Mouse (Mus musculus): Measurements from ENCODE around the gene Dbn1.
"Not testable (repeated sequence)": the region's sequence is repeated elsewhere in the genome, so short reads cannot be mapped to it uniquely, and the experiment has no call there.

Dbn1 gene

GRCm38 (mm10) chr13:55451785-55452549, 35.9 kb downstream of the Dbn1 start:
- in situ Hi-C loops (cut with MboI, MseI), result no loop called here

- in situ Hi-C loops (cut with MboI, MseI), result no loop called here
Observed at GRCm38 (mm10) chr13:55451296-55451695, 36.6 kb downstream of the Dbn1 start.

- in situ Hi-C loops (cut with MboI, MseI), result no loop called here
Observed at GRCm38 (mm10) chr13:55450511-55450980, 37.4 kb downstream of the Dbn1 start.

- in situ Hi-C loops (cut with MboI, MseI), result loop anchor here in 1 of 2 experiments (10.0 kb wide), 1 partner anchor 755 kb away; the partner anchor contains the start of gene Rnf44
Observed at GRCm38 (mm10) chr13:55449679-55450441, 38.1 kb downstream of the Dbn1 start.

GRCm38 (mm10) chr13:55449205-55449604, 38.7 kb downstream of the Dbn1 start:
- in situ Hi-C loops (cut with MboI, MseI), result loop anchor here in 1 of 2 experiments (10.0 kb wide), 1 partner anchor 754 kb away; the partner anchor contains the start of gene Rnf44

GRCm38 (mm10) chr13:55448131-55448530, 39.8 kb downstream of the Dbn1 start:
- in situ Hi-C loops (cut with MboI, MseI), result loop anchor here in 1 of 2 experiments (10.0 kb wide), 1 partner anchor 753 kb away; the partner anchor contains the start of gene Rnf44

GRCm38 (mm10) chr13:55447543-55447943, 40.4 kb downstream of the Dbn1 start:
- in situ Hi-C loops (cut with MboI, MseI), result loop anchor here in 1 of 2 experiments (10.0 kb wide), 1 partner anchor 753 kb away; the partner anchor contains the start of gene Rnf44

- in situ Hi-C loops (cut with MboI, MseI), result loop anchor here in 1 of 2 experiments (10.0 kb wide), 1 partner anchor 752 kb away; the partner anchor contains the start of gene Rnf44
Observed at GRCm38 (mm10) chr13:55446483-55447105, 41.3 kb downstream of the Dbn1 start.

GRCm38 (mm10) chr13:55445361-55446091, 42.4 kb downstream of the Dbn1 start:
- in situ Hi-C loops (cut with MboI, MseI), result loop anchor here in 1 of 2 experiments (10.0 kb wide), 1 partner anchor 751 kb away; the partner anchor contains the start of gene Rnf44

- in situ Hi-C loops (cut with MboI, MseI), result loop anchor here in 1 of 2 experiments (10.0 kb wide), 1 partner anchor 750 kb away; the partner anchor contains the start of gene Rnf44
Observed at GRCm38 (mm10) chr13:55444937-55445315, 43.0 kb downstream of the Dbn1 start, which contains the start of gene Grk6. Gene Grk6 (plus strand): TSS chr13:55445072.

- in situ Hi-C loops (cut with MboI, MseI), result loop anchor here in 1 of 2 experiments (10.0 kb wide), 1 partner anchor 750 kb away; the partner anchor contains the start of gene Rnf44
Observed at GRCm38 (mm10) chr13:55444286-55444936, 43.5 kb downstream of the Dbn1 start.

GRCm38 (mm10) chr13:55443799-55444285, 44.1 kb downstream of the Dbn1 start:
- in situ Hi-C loops (cut with MboI, MseI), result loop anchor here in 1 of 2 experiments (10.0 kb wide), 1 partner anchor 749 kb away; the partner anchor contains the start of gene Rnf44

- in situ Hi-C loops (cut with MboI, MseI), result not testable (repeated sequence)
Observed at GRCm38 (mm10) chr13:55437111-55437629, 50.7 kb downstream of the Dbn1 start.

- in situ Hi-C loops (cut with MboI, MseI), result no loop called here
Observed at GRCm38 (mm10) chr13:55431889-55432685, 55.8 kb downstream of the Dbn1 start.

- in situ Hi-C loops (cut with MboI, MseI), result no loop called here
Observed at GRCm38 (mm10) chr13:55430566-55430965, 57.3 kb downstream of the Dbn1 start.

GRCm38 (mm10) chr13:55429226-55429888, 58.6 kb downstream of the Dbn1 start:
- in situ Hi-C loops (cut with MboI, MseI), result no loop called here

- in situ Hi-C loops (cut with MboI, MseI), result no loop called here
Observed at GRCm38 (mm10) chr13:55426613-55427012, 61.3 kb downstream of the Dbn1 start, which contains the start of gene F12. Gene F12 (minus strand): TSS chr13:55426793.
